Mouse (Mus musculus) midbrain, embryonic 11.5 days (tissue): ENCODE data around the gene Sct. TPM values are rescaled to one million over a fixed set of nuclear protein-coding genes. Genes with fewer than 3 reads are reported as not detected.
"Not testable (repeated sequence)": the region's sequence is repeated elsewhere in the genome, so short reads cannot be mapped to it uniquely, and the experiment has no call there.

Experiments
- ATAC-seq: fragments of 200-750 bp; cut with Nextera tagmentation; 2 replicates; pipeline ENCODE4 v1.8.0; 2017; ENCODE audit warnings: moderate TSS enrichment, moderate library complexity; ENCODE audit not compliant: low FRiP score
- DNase-seq: peaks from one replicate; pipeline ENCODE4 v3.0.0; 2015; ENCODE audit warnings: low spot score; ENCODE audit errors: missing footprints
- H3K27ac ChIP-seq: fragments of 300-500 bp; sonication (generic); 2 replicates; pipeline ENCODE4 v1.5.1; 2014; ENCODE audit warnings: low read depth, low read length
- H3K27me3 ChIP-seq: fragments of 300-500 bp; sonication (generic); 2 replicates; pipeline ENCODE4 v1.6.1; 2014; ENCODE audit warnings: mild to moderate bottlenecking, low read length, moderate library complexity, mixed read lengths; ENCODE audit not compliant: control insufficient read depth, insufficient read depth
- H3K36me3 ChIP-seq: fragments of 300-500 bp; sonication (generic); 2 replicates; pipeline ENCODE4 v1.6.1; 2014; ENCODE audit warnings: mild to moderate bottlenecking, low read length, moderate library complexity, mixed read lengths; ENCODE audit not compliant: control insufficient read depth, insufficient read depth
- H3K4me1 ChIP-seq: fragments of 300-500 bp; sonication (generic); 2 replicates; pipeline ENCODE4 v1.6.1; 2014; ENCODE audit warnings: low read length; ENCODE audit not compliant: control insufficient read depth, insufficient read depth
- H3K4me2 ChIP-seq: fragments of 300-500 bp; sonication (generic); 2 replicates; pipeline ENCODE4 v1.6.1; 2014; ENCODE audit warnings: mild to moderate bottlenecking, moderate library complexity
- H3K4me3 ChIP-seq: fragments of 300-500 bp; sonication (generic); 2 replicates; pipeline ENCODE4 v1.5.1; 2014; ENCODE audit warnings: low read depth, low read length
- H3K9ac ChIP-seq: fragments of 300-500 bp; sonication (generic); 2 replicates; pipeline ENCODE4 v1.6.1; 2014; ENCODE audit warnings: low read length
- H3K9me3 ChIP-seq: fragments of 300-500 bp; sonication (generic); 2 replicates; pipeline ENCODE4 v1.6.1; 2016; ENCODE audit warnings: low read length; ENCODE audit not compliant: control insufficient read depth
- WGBS: fragments of 180-500 bp; shearing (Covaris S2); extraction: QIAGEN DNeasy Blood & Tissue Kit; methylation state at CpG from one replicate; pipeline ENCODE4 v1.1.7; 2014; 5-methylcytosine and 5-hydroxymethylcytosine counted together
- polyA plus RNA-seq: library from polyadenylated mRNA; unstranded; fragments of >200 nt; fragmentation: Nextera tagmentation; extraction: Ambion mirVana; gene quantifications from 2 replicates; pipeline ENCODE4 v1.2.1, GENCODE M21; 2014

The Sct gene
- polyA plus RNA-seq, 1 experiment from 2014 or later: 1.1 TPM

DNA sequence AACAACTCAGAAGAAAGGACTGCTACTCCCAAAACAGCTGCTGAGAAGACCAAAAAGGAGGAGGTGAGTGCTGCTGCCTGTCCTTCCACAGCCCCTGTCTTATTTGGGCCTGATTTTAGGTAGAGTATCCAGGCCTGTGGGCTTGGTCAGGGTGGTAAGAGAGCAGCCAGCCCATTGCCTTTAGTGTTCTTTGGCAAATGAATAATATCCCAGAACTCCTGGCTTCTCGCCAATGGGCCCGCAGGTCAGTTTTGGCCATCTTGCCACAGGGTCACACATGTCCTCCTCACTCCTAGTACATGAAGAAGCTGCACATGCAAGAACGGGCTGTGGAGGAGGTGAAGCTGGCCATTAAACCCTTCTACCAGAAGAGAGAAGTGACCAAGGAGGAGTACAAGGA lies 17.5 kb downstream of the Sct start:
- WGBS: 96% methylated on average over 3 of the region's 3 CpGs
- Histone ChIP-seq H3K4me2 (no peak overlapping the region), H3K27me3 (no peaks in the 10 kb centered on the region), H3K27ac (no peak overlapping the region), H3K4me3 (no peak overlapping the region), H3K36me3 (peaks cover 58% of the 10 kb centered on the region), H3K9ac (no peak overlapping the region), H3K9me3 (no peaks in the 10 kb centered on the region), H3K4me1 (peaks cover 5% of the 10 kb centered on the region)
- no peak for DNase-seq
- no peak for ATAC-seq

DNA sequence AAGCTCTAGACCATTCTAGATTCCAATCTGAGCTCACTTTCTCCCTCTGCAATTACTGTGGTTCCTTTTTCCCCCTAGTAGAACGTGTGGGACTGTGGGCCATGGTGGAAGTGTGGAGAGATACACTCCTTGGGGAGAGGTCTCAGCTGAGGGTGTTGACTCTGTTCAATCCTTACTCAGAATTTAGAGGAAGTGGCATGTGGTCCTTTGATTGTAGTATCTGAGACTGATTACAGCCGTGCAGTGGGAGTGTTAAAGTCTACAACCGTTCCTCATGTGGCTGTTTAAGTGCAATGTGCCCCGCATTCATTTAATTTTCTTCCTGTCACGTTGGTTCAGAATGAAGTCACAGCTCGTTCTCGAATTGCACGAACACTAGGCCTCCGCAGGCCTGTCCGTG lies 22.8 kb downstream of the Sct start:
- H3K27ac ChIP-seq: no peak overlapping the region
- DNase-seq: no peak
- peaks cover 55% of the 10 kb centered on the region for H3K36me3 ChIP-seq
- no peaks in the 10 kb centered on the region for H3K9me3 ChIP-seq
- no peak for ATAC-seq
- no peak overlapping the region for H3K4me2 ChIP-seq
- WGBS: 95% methylated on average over 10 of the region's 10 CpGs
- no peak overlapping the region for H3K9ac ChIP-seq
- H3K4me3 ChIP-seq: no peak overlapping the region
- H3K4me1 ChIP-seq: no peaks in the 10 kb centered on the region
- H3K27me3 ChIP-seq: no peaks in the 10 kb centered on the region

- ATAC-seq, H3K4me2 ChIP-seq, DNase-seq, H3K27ac ChIP-seq, H3K9me3 ChIP-seq, H3K27me3 ChIP-seq, H3K4me3 ChIP-seq, H3K4me1 ChIP-seq, H3K9ac ChIP-seq: not testable (repeated sequence)
- WGBS: 92% methylated on average over 4 of the region's 4 CpGs
- peaks cover 28% of the 10 kb centered on the region for H3K36me3 ChIP-seq
Observed at GRCm38 (mm10) chr7:141250486-141250885, 28.4 kb downstream of the Sct start.

GRCm38 (mm10) chr7:141231551-141231950 lies 47.4 kb downstream of the Sct start:
- Histone ChIP-seq H3K36me3 (peaks cover 21% of the 10 kb centered on the region), H3K4me1 (peaks cover 11% of the 10 kb centered on the region), H3K4me2 (no peak overlapping the region), H3K9ac (no peak overlapping the region), H3K27me3 (no peaks in the 10 kb centered on the region), H3K27ac (no peak overlapping the region), H3K9me3 (no peaks in the 10 kb centered on the region), H3K4me3 (no peak overlapping the region)
- DNase-seq: peak; percentile 26
- 89% methylated on average over 9 of the region's 10 CpGs for WGBS
- no peak for ATAC-seq

DNA sequence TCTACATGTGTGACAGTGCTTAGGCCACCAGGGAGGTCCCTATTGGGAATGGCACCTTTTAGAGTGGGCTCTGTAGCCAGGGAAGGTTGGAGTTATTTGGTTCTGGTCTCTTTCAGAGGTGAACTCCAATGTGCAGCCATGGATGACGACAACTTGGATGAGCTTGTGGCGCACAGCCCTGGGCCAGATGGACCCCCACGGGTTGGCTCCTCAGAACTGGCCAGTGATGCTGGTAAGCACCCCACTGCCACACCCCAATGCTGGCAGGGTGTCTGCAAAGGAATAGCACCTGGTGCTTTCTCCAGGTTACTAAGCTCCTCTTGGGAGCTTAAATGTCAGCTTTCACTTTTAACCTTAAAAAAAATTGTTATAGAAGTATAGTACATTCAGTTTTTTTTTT lies 47.8 kb downstream of the Sct start:
- Histone ChIP-seq H3K4me3 (no peak overlapping the region), H3K27ac (no peak overlapping the region), H3K9me3 (no peaks in the 10 kb centered on the region), H3K27me3 (no peaks in the 10 kb centered on the region), H3K4me2 (no peak overlapping the region), H3K36me3 (peaks cover 21% of the 10 kb centered on the region), H3K4me1 (peaks cover 11% of the 10 kb centered on the region), H3K9ac (no peak overlapping the region)
- ATAC-seq (no peak), DNase-seq (no peak)
- 96% methylated on average over 3 of the region's 3 CpGs for WGBS

- 95% methylated on average over 4 of the region's 4 CpGs for WGBS
- Histone ChIP-seq H3K27me3 (no peaks in the 10 kb centered on the region), H3K9ac (no peak overlapping the region), H3K9me3 (no peaks in the 10 kb centered on the region), H3K27ac (no peak overlapping the region), H3K36me3 (peaks cover 21% of the 10 kb centered on the region), H3K4me1 (peaks cover 11% of the 10 kb centered on the region), H3K4me3 (no peak overlapping the region), H3K4me2 (no peak overlapping the region)
- DNase-seq (no peak), ATAC-seq (no peak)
Observed at GRCm38 (mm10) chr7:141230570-141230969, 48.4 kb downstream of the Sct start.

DNA sequence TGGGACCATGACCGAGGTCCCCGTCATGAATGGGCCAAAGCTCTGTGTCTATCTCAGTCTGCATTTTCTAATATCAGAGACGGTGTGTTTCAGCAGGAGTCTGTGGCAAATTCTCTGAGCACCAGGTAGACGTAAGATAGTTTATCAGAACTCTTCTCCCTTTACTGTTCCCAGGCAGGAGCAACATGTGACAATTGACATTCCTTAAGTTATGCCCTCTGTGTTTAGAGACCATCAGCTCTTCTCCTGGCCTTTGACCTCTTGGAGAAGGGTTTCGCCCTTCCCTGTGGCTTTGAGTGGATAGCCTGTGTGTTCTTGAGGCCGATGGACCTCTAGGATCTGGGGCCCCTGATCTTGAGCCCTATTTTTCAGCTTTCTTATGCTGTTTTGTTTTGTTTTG lies 49.2 kb downstream of the Sct start:
- ATAC-seq (no peak), DNase-seq (peak; percentile 47)
- 67% methylated on average over 6 of the region's 6 CpGs for WGBS
- peak overlapping the region; percentile 99 for H3K4me3 ChIP-seq
- peaks cover 11% of the 10 kb centered on the region for H3K4me1 ChIP-seq
- H3K9me3 ChIP-seq: no peaks in the 10 kb centered on the region
- no peaks in the 10 kb centered on the region for H3K27me3 ChIP-seq
- peaks cover 16% of the 10 kb centered on the region; the same call in 1 of the 2 replicates for H3K36me3 ChIP-seq
- H3K9ac ChIP-seq: peak overlapping the region; percentile 94
- H3K4me2 ChIP-seq: peak overlapping the region; percentile 98
- no peak overlapping the region for H3K27ac ChIP-seq

Other genes starting within 250 kb of the Sct start
- gene B4galnt4, start 218.0 kb downstream of the Sct start, polyA plus RNA-seq: 18.8 and 19.5 TPM in 2 replicates
- gene Pkp3, start 200.9 kb downstream of the Sct start, polyA plus RNA-seq: 0.82 and 0.84 TPM in 2 replicates
- 1.2 and 1.8 TPM in 2 replicates for gene Sigirr, start 178.6 kb downstream of the Sct start, polyA plus RNA-seq
- 0.12 TPM in 1 of 2 replicates, not detected in the other for gene Ano9, start 161.3 kb downstream of the Sct start, polyA plus RNA-seq
- gene Ptdss2, start 156.8 kb downstream of the Sct start, polyA plus RNA-seq: 68.6 and 70.7 TPM in 2 replicates
- 54.6 and 56.7 TPM in 2 replicates for gene Rnh1, start 106.3 kb downstream of the Sct start, polyA plus RNA-seq
- gene Hras, start 85.1 kb downstream of the Sct start, polyA plus RNA-seq: 86.1 and 103 TPM in 2 replicates
- 7.5 and 8.8 TPM in 2 replicates for gene Lrrc56, start 85.0 kb downstream of the Sct start, polyA plus RNA-seq
- gene Lmntd2, start 65.1 kb downstream of the Sct start, polyA plus RNA-seq: 2.1 and 2.5 TPM in 2 replicates
- 33.5 and 38.3 TPM in 2 replicates for gene Rassf7, start 63.3 kb downstream of the Sct start, polyA plus RNA-seq
- 59.6 and 78.3 TPM in 2 replicates for gene Phrf1, start 50.3 kb downstream of the Sct start, polyA plus RNA-seq
- 0.81 and 1.4 TPM in 2 replicates for gene Irf7, start 12.7 kb downstream of the Sct start, polyA plus RNA-seq
- not detected in 2 replicates for gene Cdhr5, start 2.3 kb downstream of the Sct start, polyA plus RNA-seq
- gene Drd4, start 12.9 kb upstream of the Sct start, polyA plus RNA-seq: 0.14 and 0.17 TPM in 2 replicates
- 61.6 and 66.9 TPM in 2 replicates for gene Deaf1, start 48.6 kb upstream of the Sct start, polyA plus RNA-seq
- 31.4 and 34.4 TPM in 2 replicates for gene Tmem80, start 48.6 kb upstream of the Sct start, polyA plus RNA-seq
- 0.97 and 1.3 TPM in 2 replicates for gene Eps8l2, start 59.7 kb upstream of the Sct start, polyA plus RNA-seq
- gene Taldo1, start 113.1 kb upstream of the Sct start, polyA plus RNA-seq: 386 and 400 TPM in 2 replicates
- gene Gatd1, start 135.0 kb upstream of the Sct start, polyA plus RNA-seq: 34.0 and 36.1 TPM in 2 replicates
- 5.8 and 5.9 TPM in 2 replicates for gene Cend1, start 150.4 kb upstream of the Sct start, polyA plus RNA-seq
- 31.2 and 31.9 TPM in 2 replicates for gene Slc25a22, start 158.8 kb upstream of the Sct start, polyA plus RNA-seq
- gene Pidd1, start 164.9 kb upstream of the Sct start, polyA plus RNA-seq: 7.4 and 7.8 TPM in 2 replicates
- gene Rplp2, start 168.2 kb upstream of the Sct start, polyA plus RNA-seq: 891 and 959 TPM in 2 replicates
- gene Pnpla2, start 176.1 kb upstream of the Sct start, polyA plus RNA-seq: 12.7 and 14.0 TPM in 2 replicates
- gene Cracr2b, start 182.0 kb upstream of the Sct start, polyA plus RNA-seq: 2.7 and 5.3 TPM in 2 replicates
- gene Cd151, start 188.3 kb upstream of the Sct start, polyA plus RNA-seq: 32.5 and 36.6 TPM in 2 replicates
- gene Polr2l, start 196.0 kb upstream of the Sct start, polyA plus RNA-seq: 63.5 and 74.2 TPM in 2 replicates
- gene Tspan4, start 196.1 kb upstream of the Sct start, polyA plus RNA-seq: 26.9 and 28.6 TPM in 2 replicates